Mouse (Mus musculus) heart, postnatal 4 days (tissue): ENCODE data around the gene Vps16. TPM values are rescaled to one million over a fixed set of nuclear protein-coding genes. Genes with fewer than 3 reads are reported as not detected.
A peak's percentile ranks its signal among the peaks of the same experiment; 100 is the strongest.

Experiments
- DNase-seq: peaks from one replicate; pipeline ENCODE4 v3.0.0; 2021
- total RNA-seq, 2 experiments: library from RNA; stranded (reverse); gene quantifications; 2 replicates each; pipeline ENCODE4 v1.2.3; 2021

Vps16 gene
- total RNA-seq, 2 experiments from 2014 or later = 39.0 to 45.3 TPM

DNA sequence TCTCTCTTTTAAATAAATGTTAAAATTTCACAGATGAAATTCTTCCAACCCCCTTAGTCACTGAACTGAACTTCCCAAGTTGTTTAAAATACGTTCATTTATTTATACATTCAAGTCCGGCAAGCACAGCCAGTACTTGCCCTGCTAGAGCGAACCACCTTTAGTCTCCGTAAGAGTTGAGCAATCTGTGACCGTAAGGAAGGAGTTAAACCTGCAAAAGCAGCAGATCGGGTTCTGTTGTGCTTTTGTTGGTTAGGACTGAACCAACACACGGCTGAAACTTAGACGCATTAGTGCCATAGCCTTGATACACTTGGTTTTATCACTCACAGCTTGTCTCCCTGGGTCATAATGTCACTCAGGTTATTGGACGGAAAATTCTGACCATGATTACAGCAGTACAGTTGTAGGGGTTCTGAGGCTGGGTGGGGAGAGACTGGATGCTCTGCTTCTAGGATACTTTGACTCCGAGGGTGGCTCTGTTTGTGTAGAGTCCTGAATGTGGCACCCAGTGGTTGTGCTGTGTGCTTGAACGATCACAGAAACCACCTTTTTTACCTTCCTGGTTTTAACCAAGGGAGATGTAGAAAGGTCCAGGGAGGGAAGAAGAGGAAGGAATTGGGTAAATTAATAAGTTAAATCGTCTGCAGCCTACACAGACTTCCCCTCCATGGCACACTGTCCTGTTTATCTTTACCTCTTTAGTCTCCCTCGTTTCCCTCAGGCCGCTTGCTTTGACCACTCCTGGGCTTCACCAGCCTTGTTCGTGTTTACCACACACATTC lies 37.3 kb downstream of the Vps16 start:
- DNase-seq = no peak

- no peak for DNase-seq
These were observed 42.3 kb downstream of the Vps16 start for GRCm38 (mm10) chr2:130466438-130466837.

GRCm38 (mm10) chr2:130469366-130469765 lies 45.2 kb downstream of the Vps16 start:
- no peak for DNase-seq

- DNase-seq = no peak
These were observed 45.8 kb downstream of the Vps16 start for GRCm38 (mm10) chr2:130469935-130470334.

DNA sequence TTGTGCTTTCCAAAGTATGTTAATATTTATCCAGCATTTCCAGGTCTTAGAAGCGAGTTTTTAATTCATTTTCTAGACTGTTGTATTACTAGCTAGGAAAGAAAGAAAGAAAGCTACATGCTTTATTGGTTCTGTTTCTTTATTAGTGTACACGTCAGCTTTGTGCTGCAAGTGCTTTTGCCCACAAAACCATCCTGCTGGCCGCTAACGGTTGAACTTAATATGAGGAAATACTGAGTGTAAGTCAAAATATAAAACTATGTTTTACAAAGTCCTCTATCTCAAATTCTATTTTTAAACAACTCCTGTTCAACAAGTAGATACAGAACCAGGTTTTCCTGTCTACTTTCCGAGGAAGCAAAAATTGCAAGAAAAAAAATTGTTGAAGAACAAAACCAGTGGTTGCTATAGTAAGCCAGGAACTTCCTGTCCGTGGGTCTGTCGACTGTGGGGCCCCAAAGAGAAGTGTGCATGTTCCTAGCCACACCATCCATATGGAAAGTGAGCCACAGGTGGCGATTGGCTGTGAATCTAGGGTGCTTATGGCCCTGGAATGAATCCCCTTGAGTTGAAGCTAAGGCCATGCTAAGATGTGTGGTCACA lies 48.9 kb downstream of the Vps16 start:
- DNase-seq = no peak

DNA sequence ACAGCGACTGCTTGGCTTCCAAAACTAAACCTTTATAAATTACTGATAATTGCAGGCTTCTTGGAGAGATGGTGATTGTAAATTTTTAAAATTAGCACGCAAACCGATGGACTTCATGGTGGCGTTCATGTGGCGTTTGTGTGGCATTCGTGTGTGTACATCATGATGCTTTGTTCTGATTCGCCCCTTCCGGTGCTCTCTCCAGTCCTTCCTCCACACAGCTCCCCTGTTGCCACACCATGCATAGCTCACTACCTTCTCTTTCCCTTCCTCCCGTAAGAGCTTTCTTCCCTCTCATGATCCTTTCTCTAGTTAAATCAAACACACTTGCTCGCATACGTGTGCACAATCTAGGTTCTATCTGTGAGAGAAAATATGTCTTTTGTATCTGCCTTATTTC lies 51.6 kb downstream of the Vps16 start:
- no peak for DNase-seq

DNA sequence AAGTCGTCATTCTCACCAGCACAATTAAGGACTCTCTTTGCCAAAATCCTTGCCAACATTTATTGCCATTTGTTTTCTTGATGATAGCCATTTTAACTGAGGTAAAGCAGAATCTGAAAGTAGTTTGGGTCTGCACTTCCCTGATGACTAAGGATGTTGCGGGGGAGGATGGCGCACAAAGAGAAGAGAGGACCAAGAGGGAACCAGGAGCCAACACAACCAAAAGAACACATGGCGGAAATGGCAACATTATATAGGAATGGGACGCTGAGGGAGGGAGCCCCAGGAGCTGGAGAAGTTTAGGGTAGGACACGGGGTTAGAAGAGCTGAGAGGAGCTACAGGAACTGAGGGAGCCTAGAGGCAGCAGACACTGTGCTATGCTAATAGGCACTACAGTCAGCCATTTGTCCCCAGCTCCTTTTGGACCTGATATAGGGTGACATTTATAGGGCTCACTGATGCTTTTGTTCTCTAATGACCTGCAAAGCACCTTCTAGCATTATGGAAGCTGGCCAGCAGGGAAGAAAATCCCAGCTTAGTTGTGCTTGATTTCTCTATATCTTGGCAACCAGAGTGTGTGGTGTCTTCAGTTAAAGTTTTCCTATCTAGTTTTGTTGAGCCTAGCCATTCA lies 52.6 kb downstream of the Vps16 start:
- DNase-seq = peak; percentile 14

GRCm38 (mm10) chr2:130482177-130482576 lies 58.0 kb downstream of the Vps16 start:
- no peak for DNase-seq

DNA sequence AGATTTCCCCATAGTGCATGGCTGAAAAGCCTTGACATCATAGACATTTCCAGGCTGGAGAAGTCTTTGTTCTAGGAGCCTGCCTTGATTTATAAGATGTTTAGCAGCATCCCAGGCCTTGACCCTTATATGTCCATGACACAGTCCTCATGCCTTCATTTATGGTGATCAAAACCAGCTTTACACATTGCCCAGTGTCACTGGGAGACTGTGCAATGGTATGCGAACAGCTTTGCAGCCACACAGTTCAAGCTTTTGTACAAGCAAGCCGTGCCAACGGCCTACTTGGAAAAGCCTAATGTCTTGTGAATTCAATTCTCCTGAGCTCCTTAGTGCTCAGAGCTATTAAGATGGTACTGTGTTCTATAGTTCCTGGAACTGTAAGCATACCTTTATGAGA lies 58.6 kb downstream of the Vps16 start:
- no peak for DNase-seq

DNA sequence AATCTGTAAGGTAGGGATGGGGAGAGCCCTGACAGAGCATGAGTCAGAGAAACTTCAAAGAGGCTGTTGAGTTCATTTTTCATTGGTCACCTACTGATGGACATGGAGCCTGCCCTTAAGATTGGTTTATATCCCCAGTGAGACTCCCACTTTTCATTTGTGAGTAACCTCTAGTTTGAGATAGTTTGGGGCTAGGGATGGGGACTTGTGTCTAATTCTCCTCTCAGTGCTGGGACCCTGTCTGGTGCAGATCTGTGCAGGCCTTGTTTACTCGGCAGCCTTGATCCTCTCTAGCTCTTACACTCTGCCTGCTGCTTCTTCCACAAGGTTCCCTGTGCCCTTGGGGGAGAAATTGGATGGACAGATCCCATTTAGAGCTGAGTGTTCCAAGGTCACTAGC lies 60.1 kb downstream of the Vps16 start:
- no peak for DNase-seq

GRCm38 (mm10) chr2:130488002-130488401 lies 63.9 kb downstream of the Vps16 start:
- DNase-seq = no peak

GRCm38 (mm10) chr2:130488600-130488999 lies 64.5 kb downstream of the Vps16 start:
- no peak for DNase-seq

DNA sequence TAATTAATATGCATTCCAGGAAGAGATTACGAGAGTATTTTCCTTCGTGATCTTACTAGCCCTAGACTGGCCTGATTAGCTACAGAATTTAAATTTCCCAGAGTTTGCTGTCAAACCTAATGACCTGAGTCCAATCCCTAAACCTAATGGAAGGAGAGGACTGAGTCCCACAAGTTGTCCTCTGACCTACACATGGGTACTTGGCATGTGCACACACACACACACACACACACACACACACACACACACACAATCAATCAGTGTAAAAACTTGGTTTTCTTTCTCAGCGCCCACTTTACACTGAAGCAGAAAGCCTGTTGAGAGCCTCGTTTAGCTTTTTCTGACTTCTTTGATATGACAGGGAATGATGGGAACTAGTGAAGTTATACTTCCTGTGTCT lies 67.0 kb downstream of the Vps16 start:
- DNase-seq = no peak

DNA sequence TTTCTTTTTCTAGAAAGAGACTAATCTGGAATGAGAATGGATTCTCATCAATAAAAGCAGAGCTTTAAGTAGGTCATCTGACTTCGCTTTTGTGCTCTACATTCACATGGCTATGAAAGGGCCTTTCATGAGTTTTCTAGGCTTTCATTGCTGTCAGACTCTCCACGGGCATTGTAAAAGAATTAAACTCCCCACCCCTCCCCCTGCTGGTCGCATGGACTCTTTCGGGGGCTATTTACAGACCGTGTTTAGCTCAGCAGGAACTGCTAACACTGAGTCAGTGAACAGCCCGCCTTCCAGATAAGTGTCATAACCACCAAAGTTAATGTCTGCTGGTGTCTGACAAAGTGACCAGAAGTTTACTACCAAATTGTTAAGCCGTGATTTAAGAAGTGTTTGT lies 67.4 kb downstream of the Vps16 start:
- DNase-seq = peak; percentile 65

Other genes with a start within 250 kb of the Vps16 start
- gene Snrpb, start 244.9 kb upstream of the Vps16 start, total RNA-seq = 100 to 1,000 TPM; 221 to 229 TPM
- not detected for gene Tmc2, start 229.1 kb upstream of the Vps16 start, total RNA-seq
- 10 to 100 TPM; 61.6 to 65.9 TPM for gene Nop56, start 149.9 kb upstream of the Vps16 start, total RNA-seq
- 100 to 1,000 TPM; 439 to 476 TPM for gene Idh3b, start 139.8 kb upstream of the Vps16 start, total RNA-seq
- 1 to 10 TPM; 1.1 to 1.5 TPM for gene Ebf4, start 129.2 kb upstream of the Vps16 start, total RNA-seq
- gene Cpxm1, start 26.8 kb upstream of the Vps16 start, total RNA-seq = 10 to 100 TPM in 1 of 2 experiments, 1 to 10 TPM in 1; 9.6 to 10.9 TPM
- gene Gm28372, start 19.1 kb upstream of the Vps16 start, total RNA-seq = not detected
- gene 1700020A23Rik, start 19.1 kb upstream of the Vps16 start, total RNA-seq = not detected
- not detected for gene Tmem239, start 17.9 kb upstream of the Vps16 start, total RNA-seq
- gene Pced1a, start 362 bp downstream of the Vps16 start, total RNA-seq = 1 to 10 TPM; 5.6 to 6.2 TPM
- 10 to 100 TPM; 78.9 to 86.4 TPM for gene Ptpra, start 25.9 kb downstream of the Vps16 start, total RNA-seq
- 10 to 100 TPM; 78.0 to 86.6 TPM for gene Mrps26, start 139.4 kb downstream of the Vps16 start, total RNA-seq
- gene Oxt, start 151.8 kb downstream of the Vps16 start, total RNA-seq = not detected
- gene Avp, start 158.2 kb downstream of the Vps16 start, total RNA-seq = 1 to 10 TPM in 1 of 2 experiments, under 1 TPM in 1; 0.83 to 1.5 TPM
- 1 to 10 TPM; 8.1 to 9.2 TPM for gene Fastkd5, start 205.7 kb downstream of the Vps16 start, total RNA-seq
- gene Ubox5, start 205.7 kb downstream of the Vps16 start, total RNA-seq = 1 to 10 TPM; 5.5 TPM
- gene Lzts3, start 218.5 kb downstream of the Vps16 start, total RNA-seq = 1 to 10 TPM; 4.3 to 5.0 TPM
- 10 to 100 TPM; 57.7 to 58.9 TPM for gene Ddrgk1, start 240.3 kb downstream of the Vps16 start, total RNA-seq
- 10 to 100 TPM; 32.7 to 35.2 TPM for gene Itpa, start 243.3 kb downstream of the Vps16 start, total RNA-seq